Mouse (Mus musculus) Patski (cell line): ENCODE results near the gene Tars. TPM values are rescaled to one million over a fixed set of nuclear protein-coding genes. Genes with fewer than 3 reads are reported as not detected.

Experiments used
- ATAC-seq: fragments of 100-300 bp; one replicate; pipeline ENCODE4 v1.8.0; 2021
- CTCF ChIA-PET: fragments of 350-600 bp; sonication (Branson Sonifier 250); formaldehyde crosslinking; loops from one replicate; lab custom pipeline; 2022; ENCODE audit warnings: inconsistent platforms; lab: Charles Lee
- POLR2A ChIA-PET: fragments of 350-600 bp; sonication (Branson Sonifier 250); formaldehyde crosslinking; loops from one replicate; lab custom pipeline; 2022; ENCODE audit warnings: antibody characterized with exemption, inconsistent platforms; lab: Charles Lee
- DNase-seq: peaks from one replicate; pipeline ENCODE4 v3.0.0-alpha.2; 2011; ENCODE audit warnings: low read depth, low spot score
- H3K27me3 ChIP-seq: fragments of 371-371 bp; one replicate; pipeline ENCODE4 v1.5.1; 2021
- CTCF ChIP-seq: fragments of 100-300 bp; IDR thresholded peaks from one replicate; pipeline ENCODE4 v1.5.1; 2021
- in situ Hi-C: fragments of 300-500 bp; cut with MboI; formaldehyde crosslinking; loops from 3 replicates; pipeline ENCODE4 v1.11.1; 2018; ENCODE audit warnings: low pct_unique_long_range_greater_than_20kb, mixed read lengths
- polyA plus RNA-seq: library from polyadenylated mRNA; unstranded; gene quantifications from one replicate; pipeline ENCODE4 v1.2.3, GENCODE M21; 2021

Tars gene
- polyA plus RNA-seq, 1 experiment from 2014 or later, result 74.1 TPM

GRCm38 (mm10) chr15:11364795-11365194 lies 34.7 kb downstream of the Tars start:
- no peak for TF ChIP-seq CTCF
- ATAC-seq (no peak), DNase-seq (no peak)
- ChIA-PET CTCF (interaction anchor here (1.1 to 1.2 kb wide), 3 partner anchors 16 to 444 kb away, joined by 3 to 4 read pairs (median 4); no protein-coding TSS in a partner anchor), POLR2A (no interaction called here)
- H3K27me3 ChIP-seq, result peaks cover 19% of the 10 kb centered on the region
- in situ Hi-C loops, result no loop called here

- in situ Hi-C loops, result no loop called here
- CTCF ChIA-PET, result interaction anchor here (0.7 to 1.2 kb wide), 5 partner anchors 11 to 443 kb away, joined by 3 to 4 read pairs (median 4); no protein-coding TSS in a partner anchor
- peaks cover 19% of the 10 kb centered on the region for H3K27me3 ChIP-seq
- DNase-seq, result no peak
- ATAC-seq, result no peak
- no peak for TF ChIP-seq CTCF
- POLR2A ChIA-PET, result interaction anchor here (1.0 kb wide), 1 partner anchor 10 kb away, joined by 4 read pairs; no protein-coding TSS in a partner anchor
Observed at GRCm38 (mm10) chr15:11364112-11364511, 35.4 kb downstream of the Tars start.

GRCm38 (mm10) chr15:11361824-11362223 lies 37.6 kb downstream of the Tars start:
- peaks cover 16% of the 10 kb centered on the region for H3K27me3 ChIP-seq
- in situ Hi-C loops, result no loop called here
- POLR2A ChIA-PET, result no interaction called here
- DNase-seq (no peak), ATAC-seq (no peak)
- TF ChIP-seq CTCF, result no peak
- CTCF ChIA-PET, result interaction anchor here (1.6 kb wide), 1 partner anchor 18 kb away, joined by 8 read pairs; no protein-coding TSS in a partner anchor

- ChIA-PET CTCF (interaction anchor here (1.4 kb wide), 1 partner anchor 10 kb away, joined by 3 read pairs; no protein-coding TSS in a partner anchor), POLR2A (interaction anchor here (0.6 kb wide), 1 partner anchor 320 kb away, joined by 3 read pairs; no protein-coding TSS in a partner anchor)
- ATAC-seq, result no peak
- DNase-seq, result no peak
- no peak for TF ChIP-seq CTCF
- peaks cover 9% of the 10 kb centered on the region for H3K27me3 ChIP-seq
- in situ Hi-C loops, result no loop called here
Observed at GRCm38 (mm10) chr15:11360888-11361287, 38.6 kb downstream of the Tars start.

- no peak for TF ChIP-seq CTCF
Observed at GRCm38 (mm10) chr15:11357501-11357900, 42.0 kb downstream of the Tars start.

GRCm38 (mm10) chr15:11355865-11356264 lies 43.6 kb downstream of the Tars start:
- POLR2A ChIA-PET, result no interaction called here
- DNase-seq (no peak), ATAC-seq (no peak)
- H3K27me3 ChIP-seq, result peaks cover 3% of the 10 kb centered on the region
- CTCF ChIA-PET, result interaction anchor here (0.9 to 3.3 kb wide), 4 partner anchors 12 to 317 kb away, joined by 3 to 9 read pairs (median 3); no protein-coding TSS in a partner anchor
- no peak for TF ChIP-seq CTCF
- in situ Hi-C loops, result no loop called here

More at GRCm38 (mm10) chr15:11357501-11357900, 42.0 kb downstream of the Tars start:
- H3K27me3 ChIP-seq, result peaks cover 3% of the 10 kb centered on the region
- ATAC-seq (no peak), DNase-seq (no peak)
- CTCF ChIA-PET, result interaction anchor here (1.2 to 3.3 kb wide), 2 partner anchors 12 to 22 kb away, joined by 5 to 9 read pairs; no protein-coding TSS in a partner anchor
- POLR2A ChIA-PET, result interaction anchor here (0.6 to 0.8 kb wide), 2 partner anchors 14 to 383 kb away, joined by 3 to 4 read pairs; no protein-coding TSS in a partner anchor
- in situ Hi-C loops, result no loop called here

- ATAC-seq, result no peak
- peaks cover 41% of the 10 kb centered on the region for H3K27me3 ChIP-seq
- in situ Hi-C loops, result no loop called here
- POLR2A ChIA-PET, result no interaction called here
- no peak for TF ChIP-seq CTCF
- DNase-seq, result no peak
- CTCF ChIA-PET, result no interaction called here
Observed at GRCm38 (mm10) chr15:11339467-11340180, 59.8 kb downstream of the Tars start.
